Mouse (Mus musculus) forebrain, embryonic 11.5 days (tissue): ENCODE data around the gene Gimap4. TPM values are rescaled to one million over a fixed set of nuclear protein-coding genes. Genes with fewer than 3 reads are reported as not detected.

ENCODE experiments used
- ATAC-seq: fragments of 200-750 bp; cut with Nextera tagmentation; replicated peaks from 2 replicates; pipeline ENCODE4 v1.8.0; 2017; ENCODE audit warnings: moderate TSS enrichment; ENCODE audit not compliant: low FRiP score
- DNase-seq: peaks from one replicate; pipeline ENCODE4 v3.0.0-alpha.2; 2017; ENCODE audit warnings: low spot score
- H3K27ac ChIP-seq: fragments of 300-500 bp; sonication (generic); 2 replicates; pipeline ENCODE4 v1.5.1; 2014; ENCODE audit warnings: low read depth, low read length
- H3K27me3 ChIP-seq: fragments of 300-500 bp; sonication (generic); 2 replicates; pipeline ENCODE4 v1.6.1; 2014; ENCODE audit warnings: mild to moderate bottlenecking, low read length, mixed read lengths; ENCODE audit not compliant: control insufficient read depth, insufficient read depth
- H3K36me3 ChIP-seq: fragments of 300-500 bp; sonication (generic); 2 replicates; pipeline ENCODE4 v1.6.1; 2014; ENCODE audit warnings: mild to moderate bottlenecking, low read length, moderate library complexity, mixed read lengths; ENCODE audit not compliant: control insufficient read depth, insufficient read depth
- H3K4me1 ChIP-seq: fragments of 300-500 bp; sonication (generic); replicated peaks from 2 replicates; pipeline ENCODE4 v1.6.1; 2014; ENCODE audit warnings: low read length, mixed read lengths; ENCODE audit not compliant: control insufficient read depth, insufficient read depth
- H3K4me2 ChIP-seq: fragments of 300-500 bp; sonication (generic); 2 replicates; pipeline ENCODE4 v1.6.1; 2014; ENCODE audit warnings: low read depth, mild to moderate bottlenecking, low read length, moderate library complexity, mixed read lengths; ENCODE audit not compliant: severe bottlenecking
- H3K4me3 ChIP-seq: fragments of 300-500 bp; sonication (generic); 2 replicates; pipeline ENCODE4 v1.5.1; 2014; ENCODE audit warnings: low read depth, low read length
- H3K9ac ChIP-seq: fragments of 300-500 bp; sonication (generic); 2 replicates; pipeline ENCODE4 v1.6.1; 2014; ENCODE audit warnings: low read length
- H3K9me3 ChIP-seq: fragments of 300-500 bp; sonication (generic); 2 replicates; pipeline ENCODE4 v1.6.1; 2016; ENCODE audit warnings: low read length, mixed read lengths; ENCODE audit not compliant: control insufficient read depth
- WGBS: fragments of 180-500 bp; shearing (Covaris S2); extraction: QIAGEN DNeasy Blood & Tissue Kit; methylation state at CpG from one replicate; pipeline ENCODE4 v1.1.7; 2014; 5-methylcytosine and 5-hydroxymethylcytosine counted together
- polyA plus RNA-seq: library from polyadenylated mRNA; unstranded; fragments of >200 nt; fragmentation: Nextera tagmentation; extraction: Ambion mirVana; gene quantifications from 2 replicates; pipeline ENCODE4 v1.2.1, GENCODE M21; 2014

Gene Gimap4
- polyA plus RNA-seq, 1 experiment from 2014 or later, result 4.5 TPM

- Histone ChIP-seq H3K4me3 (no peak overlapping the region), H3K27ac (no peak overlapping the region), H3K4me2 (no peak overlapping the region), H3K9me3 (no peaks in the 10 kb centered on the region), H3K36me3 (no peaks in the 10 kb centered on the region), H3K9ac (no peak overlapping the region), H3K27me3 (peaks cover 21% of the 10 kb centered on the region), H3K4me1 (no peaks in the 10 kb centered on the region)
- no peak for DNase-seq
- WGBS, result 29% methylated on average over 3 of the region's 3 CpGs
- no peak for ATAC-seq
Observed at GRCm38 (mm10) chr6:48741273-48741672, 56.9 kb downstream of the Gimap4 start.

Other genes starting within 250 kb of the Gimap4 start
- gene Zfp467, start 238.7 kb upstream of the Gimap4 start, polyA plus RNA-seq, result 17.5 and 19.6 TPM in 2 replicates
- 0.05 and 0.29 TPM in 2 replicates for gene Sspo, start 236.3 kb upstream of the Gimap4 start, polyA plus RNA-seq
- 52.5 and 56.6 TPM in 2 replicates for gene Atp6v0e2, start 146.9 kb upstream of the Gimap4 start, polyA plus RNA-seq
- 12.6 and 13.7 TPM in 2 replicates for gene Lrrc61, start 129.8 kb upstream of the Gimap4 start, polyA plus RNA-seq
- 0.60 and 0.84 TPM in 2 replicates for gene Rarres2, start 111.8 kb upstream of the Gimap4 start, polyA plus RNA-seq
- not detected in 2 replicates for gene Gm45021, start 94.9 kb upstream of the Gimap4 start, polyA plus RNA-seq
- gene Repin1, start 90.7 kb upstream of the Gimap4 start, polyA plus RNA-seq, result 50.2 and 50.6 TPM in 2 replicates
- gene Gm44965, start 90.6 kb upstream of the Gimap4 start, polyA plus RNA-seq, result 0.67 TPM in 1 of 2 replicates, not detected in the other
- 12.7 and 14.2 TPM in 2 replicates for gene Zfp775, start 82.5 kb upstream of the Gimap4 start, polyA plus RNA-seq
- gene AI854703, start 57.8 kb upstream of the Gimap4 start, polyA plus RNA-seq, result 0.48 and 0.60 TPM in 2 replicates
- gene Gimap8, start 37.3 kb upstream of the Gimap4 start, polyA plus RNA-seq, result 0.16 and 0.31 TPM in 2 replicates
- 3.1 and 3.3 TPM in 2 replicates for gene Gimap9, start 8.4 kb upstream of the Gimap4 start, polyA plus RNA-seq
- 7.1 and 8.7 TPM in 2 replicates for gene Gimap6, start 23.7 kb downstream of the Gimap4 start, polyA plus RNA-seq
- 0.94 TPM in 1 of 2 replicates, not detected in the other for gene Gm28053, start 34.1 kb downstream of the Gimap4 start, polyA plus RNA-seq
- gene Gimap7, start 34.1 kb downstream of the Gimap4 start, polyA plus RNA-seq, result not detected in 2 replicates
- gene Gimap1, start 54.5 kb downstream of the Gimap4 start, polyA plus RNA-seq, result 5.4 and 6.4 TPM in 2 replicates
- 0.71 and 1.5 TPM in 2 replicates for gene Gimap5, start 61.6 kb downstream of the Gimap4 start, polyA plus RNA-seq
- not detected in 2 replicates for gene Gimap3, start 86.3 kb downstream of the Gimap4 start, polyA plus RNA-seq
- 15.7 and 18.2 TPM in 2 replicates for gene Tmem176a, start 156.4 kb downstream of the Gimap4 start, polyA plus RNA-seq
- 50.5 and 51.0 TPM in 2 replicates for gene Tmem176b, start 156.9 kb downstream of the Gimap4 start, polyA plus RNA-seq
- not detected in 2 replicates for gene Aoc1, start 188.3 kb downstream of the Gimap4 start, polyA plus RNA-seq
- gene 1600015I10Rik, start 245.3 kb downstream of the Gimap4 start, polyA plus RNA-seq, result not detected in 2 replicates